Mouse (Mus musculus): ENCODE results near the gene Oxtr.

Gene Oxtr

GRCm38 (mm10) chr6:112489181-112489909, 398 bp downstream of the Oxtr start:
- no peak for ATAC-seq (ENCODE audit: insufficient number of reproducible peaks, low FRiP score, low TSS enrichment)

- ATAC-seq (ENCODE audit: insufficient number of reproducible peaks, low FRiP score, low TSS enrichment): no peak
Measured at GRCm38 (mm10) chr6:112488821-112489180, 942 bp downstream of the Oxtr start.

GRCm38 (mm10) chr6:112487993-112488392, 1.8 kb downstream of the Oxtr start:
- no peak for ATAC-seq (ENCODE audit: insufficient number of reproducible peaks, low FRiP score, low TSS enrichment)

GRCm38 (mm10) chr6:112484316-112484715, 5.4 kb downstream of the Oxtr start:
- ATAC-seq (ENCODE audit: insufficient number of reproducible peaks, low FRiP score, low TSS enrichment): no peak

GRCm38 (mm10) chr6:112479861-112480260, 9.9 kb downstream of the Oxtr start:
- ATAC-seq (ENCODE audit: insufficient number of reproducible peaks, low FRiP score, low TSS enrichment): no peak

GRCm38 (mm10) chr6:112471644-112472043, 18.1 kb downstream of the Oxtr start:
- no peak for ATAC-seq (ENCODE audit: insufficient number of reproducible peaks, low FRiP score, low TSS enrichment)

- no peak for ATAC-seq (ENCODE audit: insufficient number of reproducible peaks, low FRiP score, low TSS enrichment)
Measured at GRCm38 (mm10) chr6:112466001-112466400, 23.7 kb downstream of the Oxtr start.

- ATAC-seq (ENCODE audit: insufficient number of reproducible peaks, low FRiP score, low TSS enrichment): no peak
Measured at GRCm38 (mm10) chr6:112465441-112465840, 24.3 kb downstream of the Oxtr start.

GRCm38 (mm10) chr6:112463331-112463730, 26.4 kb downstream of the Oxtr start:
- no peak for ATAC-seq (ENCODE audit: insufficient number of reproducible peaks, low FRiP score, low TSS enrichment)

GRCm38 (mm10) chr6:112461459-112461858, 28.3 kb downstream of the Oxtr start:
- no peak for ATAC-seq (ENCODE audit: insufficient number of reproducible peaks, low FRiP score, low TSS enrichment)

GRCm38 (mm10) chr6:112459341-112459749, 30.4 kb downstream of the Oxtr start, which contains the start of gene Cav3:
Gene Cav3, plus strand, starts transcription at chr6:112459505.
- ATAC-seq (ENCODE audit: insufficient number of reproducible peaks, low FRiP score, low TSS enrichment): no peak

GRCm38 (mm10) chr6:112445675-112446074, 44.1 kb downstream of the Oxtr start:
- ATAC-seq (ENCODE audit: insufficient number of reproducible peaks, low FRiP score, low TSS enrichment): no peak

GRCm38 (mm10) chr6:112426018-112426732, 63.6 kb downstream of the Oxtr start:
- ATAC-seq (ENCODE audit: insufficient number of reproducible peaks, low FRiP score, low TSS enrichment): no peak

GRCm38 (mm10) chr6:112423746-112424501, 65.8 kb downstream of the Oxtr start:
- ATAC-seq (ENCODE audit: insufficient number of reproducible peaks, low FRiP score, low TSS enrichment): no peak
